Mouse (Mus musculus) forebrain, embryonic 13.5 days (tissue): Measurements from ENCODE around the gene Cish. TPM values are rescaled to one million over a fixed set of nuclear protein-coding genes. Genes with fewer than 3 reads are reported as not detected.

ENCODE experiments used
- ATAC-seq: fragments of 200-750 bp; cut with Nextera tagmentation; 2 replicates; pipeline ENCODE4 v1.8.0; 2017
- H3K27ac ChIP-seq: fragments of 300-500 bp; sonication (generic); 2 replicates; pipeline ENCODE4 v1.5.1; 2015; ENCODE audit warnings: inconsistent platforms, mild to moderate bottlenecking, moderate library complexity
- H3K27me3 ChIP-seq: fragments of 300-500 bp; sonication (generic); 2 replicates; pipeline ENCODE4 v1.6.1; 2015; ENCODE audit warnings: mild to moderate bottlenecking, inconsistent platforms
- H3K36me3 ChIP-seq: fragments of 300-500 bp; sonication (generic); 2 replicates; pipeline ENCODE4 v1.6.1; 2015; ENCODE audit warnings: mild to moderate bottlenecking, inconsistent platforms; ENCODE audit not compliant: poor library complexity, severe bottlenecking
- H3K4me1 ChIP-seq: fragments of 300-500 bp; sonication (generic); 2 replicates; pipeline ENCODE4 v1.6.1; 2015; ENCODE audit warnings: inconsistent platforms
- H3K4me2 ChIP-seq: fragments of 300-500 bp; sonication (generic); 2 replicates; pipeline ENCODE4 v1.6.1; 2015; ENCODE audit warnings: inconsistent platforms, mild to moderate bottlenecking, moderate library complexity
- H3K4me3 ChIP-seq: fragments of 300-500 bp; sonication (generic); 2 replicates; pipeline ENCODE4 v1.5.1; 2015; ENCODE audit warnings: mild to moderate bottlenecking, inconsistent platforms
- H3K9ac ChIP-seq: fragments of 300-500 bp; sonication (generic); 2 replicates; pipeline ENCODE4 v1.6.1; 2015; ENCODE audit warnings: mild to moderate bottlenecking, inconsistent platforms
- H3K9me3 ChIP-seq: fragments of 300-500 bp; sonication (generic); replicated peaks from 2 replicates; pipeline ENCODE4 v1.6.1; 2016; ENCODE audit warnings: inconsistent platforms
- WGBS: fragments of 180-500 bp; shearing (Covaris S2); methylation state at CpG from one replicate; pipeline ENCODE4 v1.1.7; 2015; 5-methylcytosine and 5-hydroxymethylcytosine counted together
- polyA plus RNA-seq: library from polyadenylated mRNA; unstranded; fragments of >200 nt; fragmentation: Nextera tagmentation; extraction: Ambion mirVana; gene quantifications from 2 replicates; pipeline ENCODE4 v1.2.1, GENCODE M21; 2015

Gene Cish
- polyA plus RNA-seq, 1 experiment from 2014 or later: 7.3 TPM

- no peak overlapping the region for H3K4me2 ChIP-seq
- no peak overlapping the region for H3K9ac ChIP-seq
- no peak for ATAC-seq
- WGBS: 86% methylated on average over 8 of the region's 8 CpGs
- no peaks in the 10 kb centered on the region for H3K9me3 ChIP-seq
- peaks cover 8% of the 10 kb centered on the region for H3K4me1 ChIP-seq
- no peak overlapping the region for H3K27ac ChIP-seq
- H3K27me3 ChIP-seq: peaks cover 17% of the 10 kb centered on the region
- no peak overlapping the region for H3K4me3 ChIP-seq
- no peaks in the 10 kb centered on the region for H3K36me3 ChIP-seq
Observed at GRCm38 (mm10) chr9:107346081-107346480, 50.3 kb downstream of the Cish start.

- no peak for ATAC-seq
- Histone ChIP-seq H3K27me3 (peaks cover 5% of the 10 kb centered on the region; the same call in 1 of the 2 replicates), H3K4me3 (no peak overlapping the region), H3K9me3 (no peaks in the 10 kb centered on the region), H3K36me3 (no peaks in the 10 kb centered on the region), H3K9ac (no peak overlapping the region), H3K4me1 (peaks cover 4% of the 10 kb centered on the region), H3K27ac (no peak overlapping the region), H3K4me2 (no peak overlapping the region)
- 78% methylated on average over 9 of the region's 9 CpGs for WGBS
Observed at GRCm38 (mm10) chr9:107347586-107348183, 51.9 kb downstream of the Cish start.

GRCm38 (mm10) chr9:107349321-107349720 is 53.5 kb downstream of the Cish start:
- no peak for ATAC-seq
- Histone ChIP-seq H3K4me2 (no peak overlapping the region), H3K36me3 (no peaks in the 10 kb centered on the region), H3K27me3 (no peaks in the 10 kb centered on the region), H3K9ac (no peak overlapping the region), H3K4me3 (no peak overlapping the region), H3K27ac (no peak overlapping the region), H3K4me1 (no peaks in the 10 kb centered on the region), H3K9me3 (no peaks in the 10 kb centered on the region)
- 61% methylated on average over 7 of the region's 7 CpGs for WGBS

Other genes starting within 250 kb of the Cish start
- 14.4 and 16.1 TPM in 2 replicates for gene Dock3, start 64.1 kb upstream of the Cish start, polyA plus RNA-seq
- gene Mapkapk3, start 6.1 kb upstream of the Cish start, polyA plus RNA-seq: 2.0 and 2.4 TPM in 2 replicates
- gene Hemk1, start 42.3 kb downstream of the Cish start, polyA plus RNA-seq: 13.3 and 13.9 TPM in 2 replicates
- 3.1 and 3.2 TPM in 2 replicates for gene 6430571L13Rik, start 44.6 kb downstream of the Cish start, polyA plus RNA-seq
- gene Cacna2d2, start 103.6 kb downstream of the Cish start, polyA plus RNA-seq: 3.3 and 4.5 TPM in 2 replicates
- gene Tmem115, start 237.9 kb downstream of the Cish start, polyA plus RNA-seq: 36.9 TPM in 2 replicates
- 23.2 and 25.7 TPM in 2 replicates for gene Cyb561d2, start 246.2 kb downstream of the Cish start, polyA plus RNA-seq
- 59.0 and 61.9 TPM in 2 replicates for gene Nprl2, start 246.2 kb downstream of the Cish start, polyA plus RNA-seq